Mouse (Mus musculus) testis, postnatal 14 days (tissue): ENCODE results near the gene Pkn3.
"Not testable (repeated sequence)": the region's sequence is repeated elsewhere in the genome, so short reads cannot be mapped to it uniquely, and the experiment has no call there.

ENCODE experiments used
- DNase-seq: peaks from one replicate; pipeline ENCODE4 v3.0.0; 2021; ENCODE audit warnings: low spot score

Pkn3 gene

GRCm38 (mm10) chr2:30100214-30100613 is 22.7 kb downstream of the Pkn3 start:
- DNase-seq = no peak

GRCm38 (mm10) chr2:30106364-30106763 is 28.9 kb downstream of the Pkn3 start:
- DNase-seq = no peak

GRCm38 (mm10) chr2:30107646-30108045 is 30.2 kb downstream of the Pkn3 start:
- DNase-seq = no peak

- no peak for DNase-seq
Measured at GRCm38 (mm10) chr2:30108260-30108659, 30.8 kb downstream of the Pkn3 start.

GRCm38 (mm10) chr2:30111500-30111899 is 34.0 kb downstream of the Pkn3 start:
- no peak for DNase-seq

GRCm38 (mm10) chr2:30112564-30112963 is 35.1 kb downstream of the Pkn3 start:
- no peak for DNase-seq

GRCm38 (mm10) chr2:30119641-30120051 is 42.2 kb downstream of the Pkn3 start:
- no peak for DNase-seq

GRCm38 (mm10) chr2:30120269-30120668 is 42.8 kb downstream of the Pkn3 start:
- DNase-seq = no peak

- DNase-seq = no peak
Measured at GRCm38 (mm10) chr2:30122766-30123165, 45.3 kb downstream of the Pkn3 start.

GRCm38 (mm10) chr2:30123729-30124471 is 46.4 kb downstream of the Pkn3 start:
- no peak for DNase-seq

- peak; percentile 94 for DNase-seq
Measured at GRCm38 (mm10) chr2:30124472-30125274, 47.2 kb downstream of the Pkn3 start, which contains the start of gene Zer1. TSS of gene Zer1 (minus strand) at chr2:30124585.

GRCm38 (mm10) chr2:30128789-30129188 is 51.3 kb downstream of the Pkn3 start:
- DNase-seq = no peak

- DNase-seq = no peak
Measured at GRCm38 (mm10) chr2:30130156-30130555, 52.7 kb downstream of the Pkn3 start.

GRCm38 (mm10) chr2:30131240-30131639 is 53.8 kb downstream of the Pkn3 start:
- DNase-seq = not testable (repeated sequence)

- DNase-seq = no peak
Measured at GRCm38 (mm10) chr2:30132801-30133612, 55.5 kb downstream of the Pkn3 start.

- peak; percentile 94 for DNase-seq
Measured at GRCm38 (mm10) chr2:30133613-30134377, 56.3 kb downstream of the Pkn3 start, which contains the start of gene Tbc1d13. TSS of gene Tbc1d13 (plus strand) at chr2:30133746.

GRCm38 (mm10) chr2:30134378-30134711 is 56.9 kb downstream of the Pkn3 start:
- no peak for DNase-seq

GRCm38 (mm10) chr2:30134928-30135620 is 57.6 kb downstream of the Pkn3 start:
- no peak for DNase-seq

GRCm38 (mm10) chr2:30136458-30136857 is 59.0 kb downstream of the Pkn3 start:
- no peak for DNase-seq

GRCm38 (mm10) chr2:30140021-30140420 is 62.5 kb downstream of the Pkn3 start:
- DNase-seq = not testable (repeated sequence)
